Mouse (Mus musculus) adipocyte (in vitro differentiated cells): ENCODE data around the gene Slc12a8.
A peak's percentile ranks its signal among the peaks of the same experiment; 100 is the strongest.

Source experiments
- DNase-seq: peaks from one replicate; pipeline ENCODE4 v3.0.0-alpha.2; 2016; ENCODE audit warnings: low spot score

Gene Slc12a8

DNA sequence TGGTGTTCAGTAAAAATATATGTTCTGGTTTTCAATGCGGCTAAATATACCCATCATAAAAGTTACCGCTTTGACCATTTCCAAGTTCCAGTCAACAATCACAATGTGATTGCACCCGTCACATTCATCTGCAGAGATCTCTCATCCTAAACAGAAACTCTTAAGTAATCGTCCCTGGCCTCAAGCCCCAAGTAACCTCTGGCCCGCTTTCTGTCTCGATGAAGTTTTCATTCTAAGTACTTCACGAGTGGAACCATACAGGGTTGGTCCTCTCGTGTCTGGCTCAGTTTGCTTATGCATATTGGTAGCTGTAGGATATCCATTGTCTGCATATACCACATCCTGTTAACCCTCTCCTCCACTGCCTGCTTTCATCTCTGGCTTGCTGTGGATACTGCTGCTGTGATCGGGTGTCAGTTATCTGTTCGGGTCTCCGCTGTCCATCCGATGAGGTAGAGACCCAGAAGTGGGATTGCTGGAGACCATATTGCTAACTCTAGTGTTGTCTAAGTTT, 181.2 kb downstream of the Slc12a8 start:
- DNase-seq, result peak; percentile 82

- peak; percentile 73 for DNase-seq
Observed at GRCm38 (mm10) chr16:33700584-33700983, 183.5 kb downstream of the Slc12a8 start.

DNA sequence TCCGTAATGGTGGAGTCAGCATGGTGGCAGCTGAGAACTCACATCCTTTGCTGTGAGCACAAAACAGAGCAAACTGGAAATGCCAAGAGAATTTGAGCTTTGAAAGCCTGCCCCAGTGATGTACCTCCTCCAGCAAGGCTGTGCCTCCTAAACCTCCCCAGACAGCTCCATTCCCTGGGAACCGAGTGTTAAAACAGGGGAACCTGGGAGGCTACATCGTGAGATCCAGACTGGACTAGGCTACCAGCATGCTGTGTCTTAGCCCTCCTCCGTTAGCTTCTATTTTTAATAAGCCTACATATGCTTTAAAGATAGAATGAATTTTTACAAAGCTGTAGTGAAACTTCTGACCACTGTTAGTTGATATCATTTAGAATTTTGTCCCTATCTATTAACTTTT, 184.7 kb downstream of the Slc12a8 start:
- no peak for DNase-seq

- DNase-seq, result no peak
Observed at GRCm38 (mm10) chr16:33704289-33704688, 187.2 kb downstream of the Slc12a8 start.

DNA sequence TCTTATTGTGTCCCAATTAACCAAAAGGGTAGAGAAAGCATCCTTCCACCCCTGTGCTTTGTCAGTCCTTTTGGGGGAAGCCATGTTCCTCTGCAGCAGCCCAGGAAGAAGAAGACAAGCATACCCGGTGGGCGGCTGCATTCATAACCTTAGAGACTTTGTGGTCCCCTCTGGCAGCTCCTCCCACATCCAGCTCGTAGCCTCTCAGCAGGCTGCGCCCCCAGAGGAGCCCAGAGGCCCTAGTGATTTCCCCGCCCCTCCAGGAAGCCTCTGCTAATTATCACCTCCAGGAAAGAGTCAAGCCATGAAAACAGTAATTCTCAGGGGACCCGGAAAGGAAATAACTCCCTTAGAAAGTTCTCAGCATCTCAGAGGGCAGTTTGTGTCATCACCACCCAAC, 188.1 kb downstream of the Slc12a8 start:
- DNase-seq, result no peak

DNA sequence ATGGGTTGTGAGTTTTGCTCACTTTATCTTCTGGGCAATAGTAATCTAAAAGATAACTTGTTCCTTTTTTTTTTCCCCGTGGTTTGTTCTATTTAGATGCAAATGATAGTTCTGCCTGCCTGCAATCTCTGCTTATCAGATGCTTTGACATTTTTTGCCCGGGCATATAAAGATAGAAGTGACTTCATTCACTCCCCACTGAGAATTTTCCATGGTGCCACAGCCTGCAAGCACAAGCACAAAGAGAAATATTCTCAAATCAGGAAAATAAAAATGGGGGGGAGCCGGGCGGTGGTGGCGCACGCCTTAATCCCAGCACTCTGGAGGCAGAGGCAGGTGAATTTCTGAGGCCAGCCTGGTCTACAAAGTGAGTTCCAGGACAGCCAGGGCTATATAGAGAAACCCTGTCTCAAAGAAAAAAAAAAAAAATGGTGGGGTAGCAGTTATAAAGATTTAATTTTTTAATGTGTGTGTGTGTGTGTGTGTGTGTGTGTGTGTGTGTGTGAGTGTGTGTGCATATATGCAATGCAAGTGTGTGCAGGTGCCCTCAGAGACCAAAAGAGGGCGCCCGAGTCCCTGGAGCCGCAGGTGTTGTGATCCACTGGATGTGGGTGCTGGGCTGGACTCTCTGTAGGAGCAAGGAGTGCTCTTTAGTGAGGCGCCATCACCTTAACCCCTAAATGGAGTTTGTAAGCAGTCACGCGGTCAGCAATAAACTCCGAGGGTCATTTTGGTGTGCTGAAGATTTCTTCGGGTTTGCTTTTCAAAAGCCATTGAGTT, 189.2 kb downstream of the Slc12a8 start:
- DNase-seq, result no peak

GRCm38 (mm10) chr16:33708031-33708430, 190.9 kb downstream of the Slc12a8 start:
- no peak for DNase-seq

GRCm38 (mm10) chr16:33708585-33709397, 191.7 kb downstream of the Slc12a8 start:
- no peak for DNase-seq
